Mouse (Mus musculus) hindbrain, embryonic 13.5 days (tissue): ENCODE measurements around the gene Odf3b. TPM values are rescaled to one million over a fixed set of nuclear protein-coding genes. Genes with fewer than 3 reads are reported as not detected.

Experiments used
- ATAC-seq: fragments of 200-750 bp; cut with Nextera tagmentation; 2 replicates; pipeline ENCODE4 v1.8.0; 2017; ENCODE audit warnings: moderate TSS enrichment; ENCODE audit not compliant: low FRiP score
- H3K27ac ChIP-seq: fragments of 300-500 bp; sonication (generic); 2 replicates; pipeline ENCODE4 v1.5.1; 2015; ENCODE audit warnings: inconsistent platforms, mild to moderate bottlenecking, moderate library complexity
- H3K27me3 ChIP-seq: fragments of 300-500 bp; sonication (generic); 2 replicates; pipeline ENCODE4 v1.6.1; 2015; ENCODE audit warnings: mild to moderate bottlenecking, inconsistent platforms
- H3K36me3 ChIP-seq: fragments of 300-500 bp; sonication (generic); 2 replicates; pipeline ENCODE4 v1.6.1; 2015; ENCODE audit warnings: mild to moderate bottlenecking, inconsistent platforms
- H3K4me1 ChIP-seq: fragments of 300-500 bp; sonication (generic); replicated peaks from 2 replicates; pipeline ENCODE4 v1.6.1; 2015; ENCODE audit warnings: inconsistent platforms
- H3K4me2 ChIP-seq: fragments of 300-500 bp; sonication (generic); 2 replicates; pipeline ENCODE4 v1.6.1; 2015; ENCODE audit warnings: inconsistent platforms, mild to moderate bottlenecking, moderate library complexity
- H3K4me3 ChIP-seq: fragments of 300-500 bp; sonication (generic); 2 replicates; pipeline ENCODE4 v1.5.1; 2015; ENCODE audit warnings: mild to moderate bottlenecking, inconsistent platforms
- H3K9ac ChIP-seq: fragments of 300-500 bp; sonication (generic); 2 replicates; pipeline ENCODE4 v1.6.1; 2015; ENCODE audit warnings: mild to moderate bottlenecking, inconsistent platforms
- H3K9me3 ChIP-seq: fragments of 300-500 bp; sonication (generic); 2 replicates; pipeline ENCODE4 v1.6.1; 2016; ENCODE audit warnings: inconsistent platforms
- WGBS: fragments of 180-500 bp; shearing (Covaris S2); methylation state at CpG from one replicate; pipeline ENCODE4 v1.1.7; 2015; 5-methylcytosine and 5-hydroxymethylcytosine counted together
- polyA plus RNA-seq: library from polyadenylated mRNA; unstranded; fragments of >200 nt; fragmentation: Nextera tagmentation; extraction: Ambion mirVana; gene quantifications from 2 replicates; pipeline ENCODE4 v1.2.1, GENCODE M21; 2015

Gene Odf3b
- polyA plus RNA-seq, 1 experiment from 2014 or later = 3.4 TPM

GRCm38 (mm10) chr15:89373762-89374248, 5.3 kb downstream of the Odf3b start, which contains the start of gene Sco2:
Sco2 (minus strand) TSS chr15:89373846.
- under 1% methylated on average over 42 of the region's 42 CpGs for WGBS
- H3K9me3 ChIP-seq = no peaks in the 10 kb centered on the region
- peaks cover 31% of the 10 kb centered on the region for H3K27me3 ChIP-seq
- H3K4me2 ChIP-seq = peak within 1 kb of the TSS; percentile 86
- H3K27ac ChIP-seq = peak within 1 kb of the TSS; percentile 96
- peak; percentile 86 for ATAC-seq
- peaks cover 36% of the 10 kb centered on the region for H3K4me1 ChIP-seq
- peaks cover 41% of the 10 kb centered on the region for H3K36me3 ChIP-seq
- peak within 1 kb of the TSS; percentile 68 for H3K4me3 ChIP-seq
- peak within 1 kb of the TSS; percentile 87 for H3K9ac ChIP-seq

DNA sequence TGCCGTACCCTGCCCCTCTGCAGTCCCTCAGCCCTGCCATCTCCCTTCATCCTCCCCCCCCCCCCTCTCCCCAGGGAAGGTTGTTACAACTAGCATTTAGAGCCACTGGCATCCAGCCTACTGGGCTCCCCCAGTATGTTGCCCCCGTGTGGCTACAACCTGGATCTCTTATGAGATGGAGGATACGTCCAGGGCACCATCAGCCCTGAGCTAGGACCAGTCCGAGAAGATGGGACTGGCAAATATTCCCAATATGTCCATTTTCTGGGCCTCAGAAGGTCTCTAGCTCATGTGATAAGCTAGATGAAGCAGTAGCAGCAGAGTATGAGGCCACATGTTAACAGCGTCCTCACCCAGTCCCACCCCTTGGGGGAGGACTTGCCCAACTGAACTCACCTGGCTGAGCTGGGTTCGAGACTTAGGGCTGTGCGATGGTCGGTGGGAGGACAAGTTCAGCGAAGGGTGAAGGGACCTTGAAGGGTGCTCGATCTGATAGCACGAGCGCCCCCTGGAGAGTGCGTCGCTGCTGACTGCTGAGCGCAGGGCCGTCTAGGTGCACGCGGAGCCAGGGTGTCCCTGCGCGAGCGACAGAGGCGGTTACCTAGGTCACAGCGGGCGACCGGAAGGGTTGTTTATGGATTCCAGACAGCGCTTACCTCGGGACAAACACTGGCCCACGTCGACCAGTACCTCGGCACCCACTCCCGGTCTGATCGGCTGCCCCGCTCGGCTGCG, 5.9 kb downstream of the Odf3b start:
- H3K4me3 ChIP-seq = peak overlapping the region; percentile 68
- peak; percentile 80 for ATAC-seq
- 2% methylated on average over 35 of the region's 35 CpGs for WGBS
- peaks cover 25% of the 10 kb centered on the region for H3K27me3 ChIP-seq
- peaks cover 30% of the 10 kb centered on the region for H3K4me1 ChIP-seq
- H3K27ac ChIP-seq = peak overlapping the region; percentile 96
- H3K9ac ChIP-seq = peak overlapping the region; percentile 87
- H3K4me2 ChIP-seq = peak overlapping the region; percentile 86
- H3K36me3 ChIP-seq = peaks cover 47% of the 10 kb centered on the region
- H3K9me3 ChIP-seq = no peaks in the 10 kb centered on the region

DNA sequence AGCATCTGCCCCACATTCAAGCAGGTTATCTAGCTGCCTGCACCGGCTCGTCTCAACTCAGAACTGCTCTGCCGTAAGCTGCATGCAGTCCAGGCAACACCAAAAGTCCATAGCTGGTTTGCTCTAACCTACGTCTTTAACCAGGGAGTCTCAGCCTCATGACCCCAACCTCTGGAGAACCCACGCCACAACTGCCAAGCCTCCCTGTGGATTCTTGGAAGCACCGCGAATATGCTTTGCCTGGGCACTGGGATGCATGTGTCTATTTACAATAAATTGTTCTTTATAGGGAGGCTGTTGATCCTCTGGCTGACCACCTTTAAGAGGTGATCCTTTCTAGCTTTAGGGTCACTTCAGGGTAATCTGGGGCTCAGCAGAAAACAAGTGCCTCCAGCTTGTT, 6.5 kb downstream of the Odf3b start:
- no peak for ATAC-seq
- Histone ChIP-seq H3K4me3 (peak overlapping the region; percentile 68), H3K9me3 (no peaks in the 10 kb centered on the region), H3K4me2 (peak overlapping the region; percentile 86), H3K4me1 (peaks cover 25% of the 10 kb centered on the region), H3K27ac (peak overlapping the region; percentile 96), H3K9ac (peak overlapping the region; percentile 87), H3K27me3 (peaks cover 18% of the 10 kb centered on the region), H3K36me3 (peaks cover 53% of the 10 kb centered on the region)
- WGBS = 86% methylated on average over 7 of the region's 7 CpGs

- Histone ChIP-seq H3K36me3 (peaks cover 58% of the 10 kb centered on the region), H3K4me3 (no peak overlapping the region), H3K4me2 (no peak overlapping the region), H3K9ac (no peak overlapping the region), H3K4me1 (peaks cover 22% of the 10 kb centered on the region), H3K27me3 (peaks cover 13% of the 10 kb centered on the region), H3K27ac (no peak overlapping the region), H3K9me3 (no peaks in the 10 kb centered on the region)
- WGBS = 90% methylated on average over 13 of the region's 13 CpGs
- ATAC-seq = no peak
Observed at GRCm38 (mm10) chr15:89372068-89372467, 7.0 kb downstream of the Odf3b start.

DNA sequence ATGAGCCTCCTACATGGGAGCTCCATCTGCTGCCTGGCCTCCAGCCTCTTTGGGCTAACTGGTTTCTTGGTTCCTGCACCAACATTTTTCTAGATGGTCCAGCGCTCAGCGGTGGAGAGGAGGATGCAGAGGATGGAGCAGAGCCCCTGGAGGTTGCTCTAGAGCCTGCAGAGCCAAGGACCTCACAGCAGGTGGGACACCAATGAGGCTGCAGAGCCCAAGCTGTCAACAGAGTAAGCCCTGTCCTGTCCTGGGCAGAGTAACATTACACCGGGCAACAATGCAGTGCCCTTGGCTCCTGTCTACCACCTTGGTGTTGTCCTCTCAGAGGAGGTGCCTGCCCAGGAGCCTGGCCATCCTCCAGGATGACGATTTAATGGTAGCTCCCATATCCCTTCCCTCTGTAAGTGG, 13.9 kb downstream of the Odf3b start:
- H3K4me2 ChIP-seq = no peak overlapping the region
- WGBS = 96% methylated on average over 4 of the region's 4 CpGs
- H3K4me3 ChIP-seq = no peak overlapping the region
- H3K27me3 ChIP-seq = no peaks in the 10 kb centered on the region
- H3K36me3 ChIP-seq = peaks cover 98% of the 10 kb centered on the region
- no peaks in the 10 kb centered on the region for H3K9me3 ChIP-seq
- no peaks in the 10 kb centered on the region for H3K4me1 ChIP-seq
- H3K9ac ChIP-seq = no peak overlapping the region
- H3K27ac ChIP-seq = no peak overlapping the region
- no peak for ATAC-seq

DNA sequence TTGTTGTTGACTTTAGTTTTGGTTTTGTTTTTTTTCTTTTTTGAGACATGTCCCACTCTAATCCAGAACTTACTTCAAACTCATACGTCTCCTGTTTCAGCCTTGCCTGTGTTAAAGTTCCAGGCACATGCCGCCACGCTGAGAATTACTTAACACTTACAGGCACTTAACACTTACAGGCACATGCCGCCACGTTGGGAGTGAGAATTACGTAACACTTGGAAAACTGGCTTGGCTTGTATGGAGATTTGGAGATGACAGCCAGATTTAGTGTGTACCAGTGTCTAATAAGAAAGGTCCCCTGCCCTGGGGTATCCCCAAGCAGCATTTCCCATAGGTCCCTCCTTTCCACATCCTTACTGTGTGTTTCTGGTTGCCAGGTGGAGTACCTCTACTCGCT, 16.0 kb downstream of the Odf3b start:
- Histone ChIP-seq H3K9ac (no peak overlapping the region), H3K4me1 (peaks cover 12% of the 10 kb centered on the region), H3K27ac (no peak overlapping the region), H3K4me3 (no peak overlapping the region), H3K4me2 (no peak overlapping the region), H3K9me3 (no peaks in the 10 kb centered on the region), H3K27me3 (no peaks in the 10 kb centered on the region), H3K36me3 (peaks cover 80% of the 10 kb centered on the region)
- ATAC-seq = no peak
- WGBS = 97% methylated on average over 7 of the region's 7 CpGs

DNA sequence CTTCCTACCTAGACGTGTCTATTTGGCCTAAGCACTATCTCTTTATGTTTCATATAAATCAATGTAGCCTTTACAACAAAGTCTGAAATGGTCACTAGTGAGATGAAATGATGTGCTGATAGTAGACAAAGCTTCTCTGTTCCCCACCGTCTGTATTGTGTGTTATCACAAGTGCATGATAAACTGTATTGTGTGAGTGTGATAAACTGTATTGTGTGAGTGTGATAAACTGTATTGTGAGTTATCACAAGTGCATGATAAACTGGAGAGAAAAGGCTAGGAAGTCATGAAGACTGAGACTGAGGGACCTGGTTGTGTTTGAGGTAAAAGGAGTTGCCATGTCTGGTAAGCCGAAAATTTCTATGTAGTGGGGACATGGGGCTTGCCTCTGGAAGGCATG, 20.3 kb downstream of the Odf3b start:
- Histone ChIP-seq H3K4me2 (no peak overlapping the region), H3K27ac (no peak overlapping the region), H3K9ac (no peak overlapping the region), H3K4me1 (peaks cover 42% of the 10 kb centered on the region), H3K36me3 (peaks cover 39% of the 10 kb centered on the region), H3K9me3 (no peaks in the 10 kb centered on the region), H3K27me3 (no peaks in the 10 kb centered on the region), H3K4me3 (no peak overlapping the region)
- 88% methylated on average over 3 of the region's 3 CpGs for WGBS
- ATAC-seq = no peak

GRCm38 (mm10) chr15:89356372-89356771, 22.7 kb downstream of the Odf3b start:
- Histone ChIP-seq H3K4me1 (peaks cover 42% of the 10 kb centered on the region), H3K27ac (peak overlapping the region; percentile 81), H3K27me3 (no peaks in the 10 kb centered on the region), H3K4me3 (peak overlapping the region; percentile 67), H3K9ac (peak overlapping the region; percentile 83), H3K36me3 (peaks cover 41% of the 10 kb centered on the region), H3K4me2 (peak overlapping the region; percentile 87), H3K9me3 (no peaks in the 10 kb centered on the region)
- under 1% methylated on average over 15 of the region's 15 CpGs for WGBS
- ATAC-seq = peak; percentile 13; the same call in 1 of the 2 replicates

- ATAC-seq = peak; percentile 94
- Histone ChIP-seq H3K9ac (peak within 1 kb of the TSS; percentile 83), H3K27ac (peak within 1 kb of the TSS; percentile 81), H3K4me2 (peak within 1 kb of the TSS; percentile 87), H3K9me3 (no peaks in the 10 kb centered on the region), H3K36me3 (peaks cover 41% of the 10 kb centered on the region), H3K4me3 (peak within 1 kb of the TSS; percentile 67), H3K4me1 (peaks cover 42% of the 10 kb centered on the region), H3K27me3 (no peaks in the 10 kb centered on the region)
- WGBS = under 1% methylated on average over 60 of the region's 64 CpGs
Observed at GRCm38 (mm10) chr15:89355241-89356187, 23.6 kb downstream of the Odf3b start, which contains the start of the genes Lmf2 and Ncaph2. Lmf2 (minus strand) TSS chr15:89355659. Ncaph2 (plus strand) TSS chr15:89355719.

DNA sequence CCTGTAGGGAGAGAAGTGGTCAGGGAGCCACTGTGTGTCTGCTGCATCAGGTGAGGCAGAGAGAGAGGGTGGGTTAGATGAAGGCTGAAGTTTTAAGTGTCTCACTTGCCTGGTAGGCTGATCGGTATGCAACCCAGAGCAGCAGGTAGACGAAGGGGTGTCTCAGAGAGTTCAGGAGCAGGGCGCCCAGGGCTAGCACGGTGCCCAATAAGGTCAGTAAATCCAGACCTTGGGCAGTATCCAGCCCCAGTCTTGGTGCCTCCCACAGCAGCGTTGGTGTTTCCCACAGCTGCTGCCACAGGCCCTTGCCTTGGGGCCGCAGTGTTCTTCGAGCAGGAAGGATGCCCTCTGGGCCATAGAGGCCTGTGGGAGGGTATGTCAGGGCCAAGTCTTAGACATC, 24.6 kb downstream of the Odf3b start:
- Histone ChIP-seq H3K9ac (peak overlapping the region; percentile 83), H3K9me3 (no peaks in the 10 kb centered on the region), H3K4me3 (peak overlapping the region; percentile 67), H3K4me1 (peaks cover 42% of the 10 kb centered on the region), H3K27ac (no peak overlapping the region), H3K36me3 (peaks cover 41% of the 10 kb centered on the region), H3K27me3 (no peaks in the 10 kb centered on the region), H3K4me2 (peak overlapping the region; percentile 61)
- WGBS = 90% methylated on average over 7 of the region's 7 CpGs
- ATAC-seq = no peak

DNA sequence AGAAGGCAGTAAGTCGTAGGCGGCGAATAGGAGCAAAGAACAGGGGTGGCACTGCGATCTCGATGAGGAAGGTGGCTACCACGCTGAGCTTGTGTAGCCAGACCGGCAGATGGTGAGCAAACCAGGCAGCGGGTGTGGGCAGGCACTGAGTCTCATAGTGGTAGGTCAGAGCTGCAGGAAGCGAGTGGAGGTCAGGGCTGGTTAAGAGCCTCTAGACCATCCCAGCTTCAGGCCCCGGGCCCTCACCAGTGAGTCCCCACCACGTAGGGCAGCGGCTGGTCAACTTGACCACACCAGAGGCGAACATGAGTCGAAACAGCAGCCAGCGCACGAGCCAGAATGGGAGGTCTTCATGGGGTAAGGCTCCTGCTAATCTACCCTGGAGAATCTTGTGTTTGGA, 25.2 kb downstream of the Odf3b start:
- ATAC-seq = no peak
- Histone ChIP-seq H3K4me1 (peaks cover 38% of the 10 kb centered on the region), H3K4me2 (0 out of 2 replicates have a peak overlapping the region, but pooled peaks have one; percentile 61), H3K27ac (no peak overlapping the region), H3K36me3 (peaks cover 41% of the 10 kb centered on the region), H3K9me3 (no peaks in the 10 kb centered on the region), H3K27me3 (no peaks in the 10 kb centered on the region), H3K4me3 (0 out of 2 replicates have a peak overlapping the region, but pooled peaks have one; percentile 67), H3K9ac (0 out of 2 replicates have a peak overlapping the region, but pooled peaks have one; percentile 83)
- 95% methylated on average over 16 of the region's 16 CpGs for WGBS

- Histone ChIP-seq H3K9ac (no peak overlapping the region), H3K9me3 (no peaks in the 10 kb centered on the region)
- ATAC-seq = no peak
Observed at GRCm38 (mm10) chr15:89352795-89353194, 26.3 kb downstream of the Odf3b start.

More at GRCm38 (mm10) chr15:89352795-89353194, 26.3 kb downstream of the Odf3b start:
- 94% methylated on average over 12 of the region's 12 CpGs for WGBS
- Histone ChIP-seq H3K36me3 (peaks cover 41% of the 10 kb centered on the region), H3K4me2 (no peak overlapping the region), H3K27ac (no peak overlapping the region), H3K4me3 (no peak overlapping the region), H3K27me3 (no peaks in the 10 kb centered on the region), H3K4me1 (peaks cover 28% of the 10 kb centered on the region)
